Mouse (Mus musculus) cerebellum, postnatal 10 days (tissue): Measurements from ENCODE around the gene Naaladl2.
A peak's percentile ranks its signal among the peaks of the same experiment; 100 is the strongest.

ENCODE experiments used
- DNase-seq, 2 experiments: peaks; one replicate each; pipeline ENCODE4 v3.0.0; 2021; ENCODE audit warnings: mixed read lengths in 2 of 2

The Naaladl2 gene

GRCm38 (mm10) chr3:23946182-23946581, 1197.9 kb downstream of the Naaladl2 start:
- no peak for DNase-seq

GRCm38 (mm10) chr3:23937299-23937698, 1206.8 kb downstream of the Naaladl2 start:
- peak; percentile 10 to 15 for DNase-seq

- DNase-seq = no peak
Observed at GRCm38 (mm10) chr3:23928097-23928496, 1216.0 kb downstream of the Naaladl2 start.

- DNase-seq = no peak
Observed at GRCm38 (mm10) chr3:23907682-23908081, 1236.4 kb downstream of the Naaladl2 start.

GRCm38 (mm10) chr3:23865688-23866087, 1278.4 kb downstream of the Naaladl2 start:
- DNase-seq = no peak

- no peak for DNase-seq
Observed at GRCm38 (mm10) chr3:23857275-23857674, 1286.8 kb downstream of the Naaladl2 start.

GRCm38 (mm10) chr3:23817585-23817984, 1326.5 kb downstream of the Naaladl2 start:
- DNase-seq = no peak

- DNase-seq = no peak
Observed at GRCm38 (mm10) chr3:23758746-23759145, 1385.3 kb downstream of the Naaladl2 start.
